Mouse (Mus musculus) embryonic facial prominence, embryonic 11.5 days (tissue): ENCODE data around the gene Akr1b3. TPM values are rescaled to one million over a fixed set of nuclear protein-coding genes. Genes with fewer than 3 reads are reported as not detected.
"Not testable (repeated sequence)": the region's sequence is repeated elsewhere in the genome, so short reads cannot be mapped to it uniquely, and the experiment has no call there.

Source experiments
- ATAC-seq: fragments of 200-750 bp; cut with Nextera tagmentation; replicated peaks from 2 replicates; pipeline ENCODE4 v1.8.0; 2017; ENCODE audit warnings: low read depth; ENCODE audit not compliant: insufficient number of reproducible peaks, low FRiP score, low TSS enrichment
- DNase-seq: peaks from one replicate; pipeline ENCODE4 v3.0.0-alpha.2; 2015; ENCODE audit warnings: low spot score
- H3K27ac ChIP-seq: fragments of 300-500 bp; sonication (generic); replicated peaks from 2 replicates; pipeline ENCODE4 v1.5.1; 2014; ENCODE audit warnings: mild to moderate bottlenecking, low read depth, low read length, control low read depth
- H3K27me3 ChIP-seq: fragments of 300-500 bp; sonication (generic); 2 replicates; pipeline ENCODE4 v1.6.1; 2014; ENCODE audit warnings: mild to moderate bottlenecking, low read length, moderate library complexity, mixed read lengths; ENCODE audit not compliant: control insufficient read depth, insufficient read depth
- H3K36me3 ChIP-seq: fragments of 300-500 bp; sonication (generic); replicated peaks from 2 replicates; pipeline ENCODE4 v1.6.1; 2014; ENCODE audit warnings: low read depth, mild to moderate bottlenecking, low read length, moderate library complexity, mixed read lengths; ENCODE audit not compliant: control insufficient read depth, insufficient read depth
- H3K4me1 ChIP-seq: fragments of 300-500 bp; sonication (generic); 2 replicates; pipeline ENCODE4 v1.6.1; 2014; ENCODE audit warnings: low read length, mixed read lengths; ENCODE audit not compliant: control insufficient read depth, insufficient read depth
- H3K4me2 ChIP-seq: fragments of 300-500 bp; sonication (generic); 2 replicates; pipeline ENCODE4 v1.6.1; 2014; ENCODE audit warnings: low read depth, mild to moderate bottlenecking, control low read depth, low read length, moderate library complexity
- H3K4me3 ChIP-seq: fragments of 300-500 bp; sonication (generic); 2 replicates; pipeline ENCODE4 v1.5.1; 2014; ENCODE audit warnings: low read depth, low read length, control low read depth
- H3K9ac ChIP-seq: fragments of 300-500 bp; sonication (generic); replicated peaks from 2 replicates; pipeline ENCODE4 v1.6.1; 2014; ENCODE audit warnings: mild to moderate bottlenecking, control low read depth, low read length
- H3K9me3 ChIP-seq: fragments of 300-500 bp; sonication (generic); replicated peaks from 2 replicates; pipeline ENCODE4 v1.6.1; 2016; ENCODE audit warnings: mild to moderate bottlenecking, low read length, inconsistent platforms, mixed read lengths; ENCODE audit not compliant: control insufficient read depth
- WGBS: fragments of 180-500 bp; shearing (Covaris S2); extraction: QIAGEN DNeasy Blood & Tissue Kit; methylation state at CpG from one replicate; pipeline ENCODE4 v1.1.7; 2014; 5-methylcytosine and 5-hydroxymethylcytosine counted together
- polyA plus RNA-seq: library from polyadenylated mRNA; unstranded; fragments of >200 nt; fragmentation: Nextera tagmentation; extraction: Ambion mirVana; gene quantifications from 2 replicates; pipeline ENCODE4 v1.2.1, GENCODE M21; 2014

Akr1b3 gene
- polyA plus RNA-seq, 1 experiment from 2014 or later: 208 TPM

- H3K36me3 ChIP-seq, H3K9me3 ChIP-seq, DNase-seq, ATAC-seq, H3K27me3 ChIP-seq, H3K4me2 ChIP-seq, H3K4me1 ChIP-seq, H3K9ac ChIP-seq, H3K4me3 ChIP-seq, H3K27ac ChIP-seq: not testable (repeated sequence)
- WGBS: 38% methylated on average over 10 of the region's 10 CpGs
Measured at GRCm38 (mm10) chr6:34351481-34351880, 34.2 kb upstream of the Akr1b3 start.

- H3K9ac ChIP-seq: no peak overlapping the region
- no peak overlapping the region for H3K27ac ChIP-seq
- H3K4me3 ChIP-seq: no peak overlapping the region
- H3K36me3 ChIP-seq: no peaks in the 10 kb centered on the region
- WGBS: 81% methylated on average over 12 of the region's 12 CpGs
- no peaks in the 10 kb centered on the region for H3K27me3 ChIP-seq
- no peaks in the 10 kb centered on the region for H3K9me3 ChIP-seq
- DNase-seq (no peak), ATAC-seq (no peak)
- H3K4me1 ChIP-seq: no peaks in the 10 kb centered on the region
- no peak overlapping the region for H3K4me2 ChIP-seq
Measured at GRCm38 (mm10) chr6:34350037-34350699, 32.9 kb upstream of the Akr1b3 start.

- peak; percentile 62 for ATAC-seq
- H3K4me3 ChIP-seq: no peak overlapping the region
- no peaks in the 10 kb centered on the region for H3K27me3 ChIP-seq
- 50% methylated on average over 14 of the region's 14 CpGs for WGBS
- H3K9ac ChIP-seq: no peak overlapping the region
- no peaks in the 10 kb centered on the region for H3K4me1 ChIP-seq
- H3K4me2 ChIP-seq: no peak overlapping the region
- peak; percentile 86 for DNase-seq
- H3K36me3 ChIP-seq: no peaks in the 10 kb centered on the region
- no peaks in the 10 kb centered on the region for H3K9me3 ChIP-seq
- H3K27ac ChIP-seq: no peak overlapping the region
Measured at GRCm38 (mm10) chr6:34346096-34346898, 29.0 kb upstream of the Akr1b3 start.

- ATAC-seq (no peak), DNase-seq (peak; percentile 66)
- no peaks in the 10 kb centered on the region for H3K4me1 ChIP-seq
- no peak overlapping the region for H3K27ac ChIP-seq
- no peaks in the 10 kb centered on the region for H3K9me3 ChIP-seq
- H3K4me2 ChIP-seq: 0 out of 2 replicates have a peak overlapping the region, but pooled peaks have one; percentile 10
- 20% methylated on average over 9 of the region's 9 CpGs for WGBS
- no peak overlapping the region for H3K9ac ChIP-seq
- no peaks in the 10 kb centered on the region for H3K36me3 ChIP-seq
- H3K27me3 ChIP-seq: no peaks in the 10 kb centered on the region
- H3K4me3 ChIP-seq: no peak overlapping the region
Measured at GRCm38 (mm10) chr6:34344935-34345334, 27.7 kb upstream of the Akr1b3 start.

GRCm38 (mm10) chr6:34344135-34344850 is 27.0 kb upstream of the Akr1b3 start:
- Histone ChIP-seq H3K36me3 (no peaks in the 10 kb centered on the region), H3K9ac (no peak overlapping the region), H3K4me2 (no peak overlapping the region), H3K4me3 (no peak overlapping the region), H3K9me3 (no peaks in the 10 kb centered on the region), H3K27me3 (no peaks in the 10 kb centered on the region), H3K27ac (no peak overlapping the region), H3K4me1 (no peaks in the 10 kb centered on the region)
- DNase-seq (no peak), ATAC-seq (no peak)
- 50% methylated on average over 10 of the region's 10 CpGs for WGBS

- no peaks in the 10 kb centered on the region for H3K9me3 ChIP-seq
- ATAC-seq: no peak
- no peak for DNase-seq
- no peaks in the 10 kb centered on the region for H3K4me1 ChIP-seq
- H3K27ac ChIP-seq: no peak overlapping the region
- WGBS: 80% methylated on average over 6 of the region's 6 CpGs
- H3K27me3 ChIP-seq: no peaks in the 10 kb centered on the region
- no peak overlapping the region for H3K4me3 ChIP-seq
- H3K36me3 ChIP-seq: no peaks in the 10 kb centered on the region
- no peak overlapping the region for H3K4me2 ChIP-seq
- H3K9ac ChIP-seq: no peak overlapping the region
Measured at GRCm38 (mm10) chr6:34343426-34343825, 26.1 kb upstream of the Akr1b3 start.

- Histone ChIP-seq H3K4me3 (no peak overlapping the region), H3K36me3 (no peaks in the 10 kb centered on the region), H3K4me1 (no peaks in the 10 kb centered on the region), H3K9ac (no peak overlapping the region), H3K27ac (no peak overlapping the region), H3K27me3 (no peaks in the 10 kb centered on the region), H3K9me3 (no peaks in the 10 kb centered on the region), H3K4me2 (no peak overlapping the region)
- no peak for ATAC-seq
- no peak for DNase-seq
- 88% methylated on average over 2 of the region's 2 CpGs for WGBS
Measured at GRCm38 (mm10) chr6:34342476-34342875, 25.2 kb upstream of the Akr1b3 start.

GRCm38 (mm10) chr6:34341991-34342390 is 24.7 kb upstream of the Akr1b3 start:
- H3K36me3 ChIP-seq: no peaks in the 10 kb centered on the region
- ATAC-seq: no peak
- H3K27me3 ChIP-seq: no peaks in the 10 kb centered on the region
- no peak overlapping the region for H3K4me2 ChIP-seq
- 88% methylated on average over 4 of the region's 4 CpGs for WGBS
- no peak overlapping the region for H3K27ac ChIP-seq
- DNase-seq: no peak
- H3K4me1 ChIP-seq: no peaks in the 10 kb centered on the region
- no peaks in the 10 kb centered on the region for H3K9me3 ChIP-seq
- H3K4me3 ChIP-seq: no peak overlapping the region
- no peak overlapping the region for H3K9ac ChIP-seq
